Mouse (Mus musculus) thymus, postnatal 36 days (tissue): ENCODE data around the gene Fgfbp3.
A peak's percentile ranks its signal among the peaks of the same experiment; 100 is the strongest.
"Not testable (repeated sequence)": the region's sequence is repeated elsewhere in the genome, so short reads cannot be mapped to it uniquely, and the experiment has no call there.

Experiments
- DNase-seq, 2 experiments: peaks; one replicate each; pipeline ENCODE4 v3.0.0; 2022; ENCODE audit warnings: mixed read lengths in 2 of 2

Gene Fgfbp3

GRCm38 (mm10) chr19:36919466-36919865 lies at the start of gene Fgfbp3:
Fgfbp3 (minus strand) TSS chr19:36919615.
- no peak for DNase-seq

GRCm38 (mm10) chr19:36962544-36963260 lies 43.3 kb upstream of the Fgfbp3 start:
- not testable (repeated sequence) for DNase-seq

GRCm38 (mm10) chr19:36961320-36961719 lies 41.9 kb upstream of the Fgfbp3 start:
- DNase-seq: no peak

- no peak for DNase-seq
Observed at GRCm38 (mm10) chr19:36958331-36958730, 38.9 kb upstream of the Fgfbp3 start.

GRCm38 (mm10) chr19:36953637-36954206 lies 34.3 kb upstream of the Fgfbp3 start:
- no peak for DNase-seq

- no peak for DNase-seq
Observed at GRCm38 (mm10) chr19:36940064-36940463, 20.6 kb upstream of the Fgfbp3 start.

GRCm38 (mm10) chr19:36938008-36938407 lies 18.6 kb upstream of the Fgfbp3 start:
- DNase-seq: no peak

- no peak for DNase-seq
Observed at GRCm38 (mm10) chr19:36936285-36936684, 16.9 kb upstream of the Fgfbp3 start.

- no peak for DNase-seq
Observed at GRCm38 (mm10) chr19:36932613-36933012, 13.2 kb upstream of the Fgfbp3 start.

- DNase-seq: no peak
Observed at GRCm38 (mm10) chr19:36932097-36932496, 12.7 kb upstream of the Fgfbp3 start.

GRCm38 (mm10) chr19:36929816-36930215 lies 10.4 kb upstream of the Fgfbp3 start:
- no peak for DNase-seq

- no peak for DNase-seq
Observed at GRCm38 (mm10) chr19:36927800-36928361, 8.5 kb upstream of the Fgfbp3 start.

- no peak for DNase-seq
Observed at GRCm38 (mm10) chr19:36926553-36927236, 7.3 kb upstream of the Fgfbp3 start.

GRCm38 (mm10) chr19:36925671-36926552 lies 6.5 kb upstream of the Fgfbp3 start, which contains the start of gene Btaf1:
Btaf1 (plus strand) TSS chr19:36926079.
- peak; percentile 77 to 85 for DNase-seq

GRCm38 (mm10) chr19:36922936-36923335 lies 3.5 kb upstream of the Fgfbp3 start:
- DNase-seq: no peak

- no peak for DNase-seq
Observed at GRCm38 (mm10) chr19:36922015-36922414, 2.6 kb upstream of the Fgfbp3 start.

- peak; percentile 63 to 64 for DNase-seq
Observed at GRCm38 (mm10) chr19:36918441-36919301, 744 bp downstream of the Fgfbp3 start.

GRCm38 (mm10) chr19:36916876-36917389 lies 2.5 kb downstream of the Fgfbp3 start:
- DNase-seq: no peak

GRCm38 (mm10) chr19:36916206-36916605 lies 3.2 kb downstream of the Fgfbp3 start:
- no peak for DNase-seq

- no peak for DNase-seq
Observed at GRCm38 (mm10) chr19:36913064-36913463, 6.4 kb downstream of the Fgfbp3 start.

GRCm38 (mm10) chr19:36910424-36911045 lies 8.9 kb downstream of the Fgfbp3 start:
- DNase-seq: no peak
